Mouse (Mus musculus) heart, embryonic 14.5 days (tissue): ENCODE data around the gene Spata17. TPM values are rescaled to one million over a fixed set of nuclear protein-coding genes. Genes with fewer than 3 reads are reported as not detected.

ENCODE experiments used
- ATAC-seq: fragments of 200-750 bp; cut with Nextera tagmentation; 2 replicates; pipeline ENCODE4 v1.8.0; 2017; ENCODE audit warnings: low read depth, moderate TSS enrichment; ENCODE audit not compliant: insufficient number of reproducible peaks, insufficient read depth, low FRiP score
- H3K27ac ChIP-seq, 2 experiments: fragments of 200-500 bp in 1 of 2; fragments of 300-500 bp in 1 of 2; sonication (generic) in 1 of 2; replicated peaks in 1 of 2; 2 replicates each; pipeline ENCODE4 v1.5.1; 2012 to 2014; ENCODE audit warnings: low read depth in 2 of 2, low read length in 2 of 2, control low read depth in 1 of 2, mild to moderate bottlenecking in 1 of 2, mixed read lengths in 1 of 2; ENCODE audit not compliant: control insufficient read depth in 1 of 2, insufficient read depth in 1 of 2
- H3K27me3 ChIP-seq: fragments of 300-500 bp; sonication (generic); 2 replicates; pipeline ENCODE4 v1.6.1; 2014; ENCODE audit warnings: mild to moderate bottlenecking, low read length, control low read depth; ENCODE audit not compliant: control insufficient read depth, insufficient read depth
- H3K36me3 ChIP-seq: fragments of 300-500 bp; sonication (generic); 2 replicates; pipeline ENCODE4 v1.6.1; 2014; ENCODE audit warnings: mild to moderate bottlenecking, control low read depth, low read length, mixed read lengths; ENCODE audit not compliant: control insufficient read depth, insufficient read depth
- H3K4me1 ChIP-seq, 2 experiments: fragments of 200-500 bp in 1 of 2; fragments of 300-500 bp in 1 of 2; sonication (generic) in 1 of 2; 2 replicates each; pipeline ENCODE4 v1.6.1; 2012 to 2014; ENCODE audit warnings: low read length in 2 of 2, control low read depth in 1 of 2, mixed read lengths in 1 of 2; ENCODE audit not compliant: control insufficient read depth in 2 of 2, insufficient read depth in 2 of 2
- H3K4me2 ChIP-seq: fragments of 300-500 bp; sonication (generic); 2 replicates; pipeline ENCODE4 v1.6.1; 2014; ENCODE audit warnings: mild to moderate bottlenecking, low read length
- H3K4me3 ChIP-seq, 2 experiments: fragments of 200-500 bp in 1 of 2; fragments of 300-500 bp in 1 of 2; sonication (generic) in 1 of 2; 2 replicates each; pipeline ENCODE4 v1.5.1; 2012 to 2014; ENCODE audit warnings: low read length in 2 of 2, mild to moderate bottlenecking in 2 of 2, control low read depth in 1 of 2, low read depth in 1 of 2, moderate library complexity in 1 of 2; ENCODE audit not compliant: control insufficient read depth in 1 of 2, insufficient read depth in 1 of 2
- H3K9ac ChIP-seq: fragments of 300-500 bp; sonication (generic); 2 replicates; pipeline ENCODE4 v1.6.1; 2014; ENCODE audit warnings: mild to moderate bottlenecking, low read length
- H3K9me3 ChIP-seq: fragments of 300-500 bp; sonication (generic); 2 replicates; pipeline ENCODE4 v1.6.1; 2016; ENCODE audit warnings: low read length, control low read depth; ENCODE audit not compliant: control insufficient read depth
- WGBS: fragments of 180-500 bp; shearing (Covaris S2); extraction: QIAGEN DNeasy Blood & Tissue Kit; methylation state at CpG from one replicate; pipeline ENCODE4 v1.1.7; 2014; 5-methylcytosine and 5-hydroxymethylcytosine counted together
- polyA plus RNA-seq: library from polyadenylated mRNA; unstranded; fragments of >200 nt; fragmentation: Nextera tagmentation; extraction: Ambion mirVana; gene quantifications from 2 replicates; pipeline ENCODE4 v1.2.1, GENCODE M21; 2014

Gene Spata17
- polyA plus RNA-seq, 1 experiment from 2014 or later = 0.27 TPM

DNA sequence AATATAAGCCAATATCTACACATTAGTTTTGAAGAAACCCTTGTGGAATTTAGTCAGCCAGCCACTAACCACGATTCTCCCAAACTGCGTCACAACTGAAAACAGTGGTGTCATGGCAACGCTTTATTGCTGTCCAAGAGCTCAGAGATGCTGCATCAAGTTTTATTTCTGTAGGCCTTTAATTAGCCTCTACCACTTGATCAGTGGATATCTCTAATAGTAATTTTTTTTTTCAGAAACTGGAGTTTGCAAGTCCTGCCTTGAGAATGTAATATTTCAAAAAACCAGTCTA is 138.3 kb downstream of the Spata17 start:
- H3K4me3 ChIP-seq = no peak overlapping the region
- H3K4me1 ChIP-seq = no peaks in the 10 kb centered on the region
- no peak for ATAC-seq
- no peaks in the 10 kb centered on the region for H3K9me3 ChIP-seq
- H3K4me2 ChIP-seq = no peak overlapping the region
- no peaks in the 10 kb centered on the region for H3K27me3 ChIP-seq
- WGBS = 80% methylated on average over 3 of the region's 3 CpGs
- no peaks in the 10 kb centered on the region for H3K36me3 ChIP-seq
- H3K27ac ChIP-seq = no peak overlapping the region
- no peak overlapping the region for H3K9ac ChIP-seq

DNA sequence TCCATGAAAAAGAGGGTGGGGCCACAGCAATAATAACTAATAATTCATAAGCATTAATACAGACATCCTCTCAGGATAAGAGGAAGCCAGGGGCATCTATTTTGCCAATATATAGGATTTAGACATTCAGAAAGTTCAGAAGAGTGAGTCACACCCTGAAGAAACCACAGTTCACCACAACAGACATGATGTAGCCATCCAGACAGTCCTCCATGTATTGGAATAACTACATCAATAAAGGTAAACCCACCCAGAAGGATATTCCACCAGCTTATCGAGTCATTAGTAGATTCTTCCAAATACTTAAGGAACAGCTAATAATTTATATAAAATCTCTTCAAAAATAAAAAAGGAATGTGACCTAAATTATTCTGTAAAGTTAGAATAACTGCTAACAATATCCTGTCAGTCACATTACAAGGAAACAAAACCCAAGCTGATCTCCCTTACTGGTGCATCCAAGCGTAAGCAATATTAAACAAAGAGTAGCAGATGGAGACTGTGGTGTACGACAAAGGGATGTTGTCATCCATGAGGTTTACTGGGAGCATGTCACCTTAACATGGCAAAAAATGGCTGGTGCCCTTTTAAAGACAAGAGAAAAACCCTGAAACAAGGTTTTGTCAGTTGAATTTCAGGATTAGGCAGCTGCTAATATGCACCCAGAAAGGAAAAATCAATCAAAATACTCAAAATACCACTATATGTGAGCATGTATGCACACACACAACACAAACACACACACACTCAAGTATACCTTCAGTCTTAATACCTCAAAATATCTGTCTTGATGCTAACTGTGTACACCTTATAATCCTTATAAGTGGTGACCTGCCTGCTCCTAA is 138.8 kb downstream of the Spata17 start:
- 77% methylated on average over 3 of the region's 3 CpGs for WGBS
- no peak overlapping the region for H3K4me3 ChIP-seq

DNA sequence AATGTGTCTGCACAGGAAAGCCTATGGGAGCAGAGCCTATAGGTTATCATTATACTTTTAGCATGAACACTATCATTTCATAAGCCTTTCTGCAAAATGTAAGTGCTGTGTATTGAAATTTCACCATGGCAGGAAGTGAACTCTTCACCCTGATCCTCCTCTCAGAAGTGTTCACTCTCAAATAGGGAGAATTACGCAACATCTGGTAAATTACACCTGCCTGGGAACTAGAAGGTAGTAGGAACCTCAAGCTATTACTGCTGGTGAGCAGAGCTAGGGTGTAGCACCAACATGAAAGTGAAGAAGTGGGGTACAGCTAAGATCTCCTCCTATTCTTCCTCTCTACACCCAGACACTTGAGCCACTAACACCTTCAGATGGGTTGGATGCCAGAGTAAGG is 155.4 kb downstream of the Spata17 start:
- Histone ChIP-seq H3K27ac (no peak overlapping the region), H3K4me2 (no peak overlapping the region), H3K4me3 (no peak overlapping the region), H3K4me1 (no peaks in the 10 kb centered on the region), H3K9ac (no peak overlapping the region), H3K9me3 (no peaks in the 10 kb centered on the region), H3K36me3 (no peaks in the 10 kb centered on the region), H3K27me3 (no peaks in the 10 kb centered on the region)
- ATAC-seq = no peak
- 90% methylated on average over 1 of the region's 1 CpGs for WGBS

More for the DNA sequence above, 138.8 kb downstream of the Spata17 start:
- Histone ChIP-seq H3K4me2 (no peak overlapping the region), H3K9ac (no peak overlapping the region), H3K36me3 (no peaks in the 10 kb centered on the region), H3K27ac (no peak overlapping the region), H3K27me3 (no peaks in the 10 kb centered on the region), H3K4me1 (no peaks in the 10 kb centered on the region), H3K9me3 (no peaks in the 10 kb centered on the region)
- no peak for ATAC-seq

DNA sequence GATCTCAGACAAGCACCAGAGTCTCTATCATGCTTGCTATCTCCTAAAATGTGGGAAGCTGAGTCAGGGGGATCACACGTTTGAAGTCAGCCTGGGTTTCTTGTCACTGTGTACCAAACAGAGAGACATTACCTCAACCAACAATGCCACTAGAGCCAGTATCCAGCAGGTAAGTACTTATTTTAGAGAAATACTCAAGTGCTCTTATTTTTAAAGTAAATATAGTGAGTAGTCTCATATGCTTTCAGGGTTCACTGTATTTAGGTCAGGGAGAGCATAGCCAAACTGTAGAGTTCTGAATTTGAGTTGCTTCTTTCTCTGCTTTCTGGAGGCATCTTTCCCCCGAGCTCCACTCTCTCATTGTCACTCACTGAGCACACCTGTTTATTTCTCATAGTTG is 160.9 kb downstream of the Spata17 start:
- Histone ChIP-seq H3K4me3 (no peak overlapping the region), H3K9ac (no peak overlapping the region), H3K27me3 (no peaks in the 10 kb centered on the region), H3K27ac (no peak overlapping the region), H3K36me3 (no peaks in the 10 kb centered on the region), H3K9me3 (no peaks in the 10 kb centered on the region), H3K4me2 (no peak overlapping the region), H3K4me1 (peaks cover 1 to 4% of the 10 kb centered on the region in 2 experiments; a peak in 1 of 4 replicates)
- 70% methylated on average over 2 of the region's 2 CpGs for WGBS
- no peak for ATAC-seq

DNA sequence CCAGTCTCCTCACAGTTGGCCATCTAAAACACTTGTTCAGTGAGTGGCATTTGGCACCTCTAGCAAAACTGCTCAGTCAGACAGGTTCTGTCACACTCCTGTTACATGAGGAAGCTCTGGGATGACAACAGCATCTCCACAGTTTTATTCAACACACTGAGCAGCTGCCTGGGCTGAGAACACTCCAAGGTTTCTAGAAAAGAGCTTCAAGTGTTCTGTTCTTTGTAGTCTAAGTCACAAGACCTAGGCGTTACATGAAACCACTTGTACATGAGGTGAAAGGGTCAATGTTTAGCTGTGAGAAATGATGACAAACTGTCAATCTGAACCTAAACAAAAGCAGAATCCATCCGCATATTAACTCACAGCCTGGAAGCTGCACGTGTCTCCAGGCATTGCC is 161.4 kb downstream of the Spata17 start:
- Histone ChIP-seq H3K9me3 (no peaks in the 10 kb centered on the region), H3K27ac (no peak overlapping the region), H3K4me2 (no peak overlapping the region), H3K27me3 (no peaks in the 10 kb centered on the region), H3K4me3 (no peak overlapping the region), H3K9ac (no peak overlapping the region), H3K36me3 (no peaks in the 10 kb centered on the region), H3K4me1 (peaks cover 4 to 6% of the 10 kb centered on the region in 2 experiments; a peak in 1 of 4 replicates)
- ATAC-seq = no peak
- 80% methylated on average over 3 of the region's 3 CpGs for WGBS

DNA sequence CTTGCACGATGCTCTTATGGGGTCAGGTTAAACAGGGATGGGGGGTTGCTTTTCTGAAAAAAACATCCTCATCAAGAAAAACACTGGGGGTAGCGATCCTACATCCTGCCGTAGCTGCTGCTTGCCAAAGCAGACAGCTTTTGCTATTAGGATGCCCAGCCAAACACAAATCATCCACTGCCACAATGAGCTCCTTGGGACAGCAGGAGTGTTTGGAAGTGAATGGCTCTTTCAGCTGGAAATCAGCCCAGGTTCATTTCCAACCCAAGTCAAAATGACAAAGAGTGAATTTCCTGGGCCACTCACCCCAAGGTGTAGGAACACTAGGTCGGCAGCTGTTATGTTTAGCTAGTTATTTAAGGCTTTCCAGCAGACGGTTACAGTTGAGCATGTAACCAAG is 162.7 kb downstream of the Spata17 start:
- Histone ChIP-seq H3K27me3 (no peaks in the 10 kb centered on the region), H3K9me3 (no peaks in the 10 kb centered on the region), H3K4me2 (no peak overlapping the region), H3K9ac (no peak overlapping the region), H3K36me3 (no peaks in the 10 kb centered on the region), H3K27ac (no peak overlapping the region), H3K4me1 (peaks cover 4 to 6% of the 10 kb centered on the region in 2 experiments; a peak in 1 of 4 replicates), H3K4me3 (no peak overlapping the region)
- 72% methylated on average over 5 of the region's 5 CpGs for WGBS
- no peak for ATAC-seq

DNA sequence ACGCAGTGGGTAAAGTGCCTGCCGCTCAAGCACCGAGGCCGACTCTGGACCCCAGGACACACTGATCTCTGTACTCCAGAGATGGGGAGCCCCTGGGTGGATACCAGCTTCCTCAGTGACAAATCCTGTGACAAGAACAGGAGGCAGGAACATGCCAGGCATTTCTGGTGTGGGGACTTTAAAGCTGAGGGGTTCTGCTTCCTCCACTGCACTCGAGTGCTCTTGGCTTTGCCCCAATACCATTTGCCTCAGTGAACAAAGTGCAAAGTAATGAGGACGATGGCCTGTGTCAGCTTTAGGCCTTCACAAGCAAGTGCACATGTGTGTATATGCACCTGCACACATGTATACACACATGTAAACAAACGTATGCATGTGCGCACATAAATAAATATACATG is 164.0 kb downstream of the Spata17 start:
- ATAC-seq = no peak
- 73% methylated on average over 8 of the region's 8 CpGs for WGBS
- Histone ChIP-seq H3K27me3 (no peaks in the 10 kb centered on the region), H3K36me3 (no peaks in the 10 kb centered on the region), H3K4me2 (no peak overlapping the region), H3K9me3 (no peaks in the 10 kb centered on the region), H3K4me3 (no peak overlapping the region), H3K9ac (no peak overlapping the region), H3K4me1 (peaks cover 4 to 6% of the 10 kb centered on the region in 2 experiments; a peak in 1 of 4 replicates), H3K27ac (no peak overlapping the region)
